Mouse (Mus musculus): ENCODE results near the gene Grn. TPM values are rescaled to one million over a fixed set of nuclear protein-coding genes. Genes with fewer than 3 reads are reported as not detected.

Gene Grn
- polyA plus RNA-seq, 1 experiment from 2014 or later, result 75.2 TPM

DNA sequence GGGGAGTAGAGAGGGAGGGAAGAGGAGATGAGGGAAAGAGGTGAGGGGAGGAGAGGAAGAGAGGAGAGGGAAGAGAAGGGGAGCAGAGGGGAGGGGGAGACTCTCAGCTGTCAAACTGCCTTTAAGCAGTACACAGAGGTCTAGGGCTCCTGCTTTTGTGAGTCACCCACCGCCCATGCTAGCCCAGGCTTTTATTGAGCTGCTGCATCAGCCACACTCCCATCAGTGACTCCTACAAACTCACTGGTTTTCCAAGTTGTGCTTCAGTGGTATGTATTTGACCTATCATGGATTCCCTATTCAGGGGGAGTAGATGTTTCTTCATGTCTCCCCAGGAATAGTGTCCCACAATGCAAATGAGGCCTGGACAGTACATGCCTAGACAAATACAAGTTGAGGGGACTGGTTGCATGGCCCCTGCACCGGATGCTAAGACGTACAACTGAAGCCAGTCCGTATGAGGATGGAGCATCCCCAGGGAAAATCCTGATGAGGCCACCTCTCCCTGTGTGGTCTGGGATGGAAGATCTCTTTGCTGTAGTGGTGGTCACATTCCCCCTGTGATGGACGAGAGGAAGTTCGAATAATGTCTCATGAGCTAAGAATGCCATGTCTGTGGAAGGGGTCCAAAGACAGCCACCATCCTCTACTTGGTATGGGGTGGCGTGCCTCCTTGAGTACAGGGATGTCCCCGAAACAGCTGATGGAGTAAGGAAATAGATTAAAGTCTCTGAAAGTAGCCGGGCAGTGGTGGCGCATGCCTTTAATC lies 14.9 kb upstream of the Grn start:
- ATAC-seq (replicated peaks), result no peak
- WGBS, result 70% methylated on average over 10 of the region's 10 CpGs
- Histone ChIP-seq H3K27me3 (replicated peaks) (no peaks in the 10 kb centered on the region), H3K36me3 (replicated peaks) (no peaks in the 10 kb centered on the region), H3K4me1 (no peaks in the 10 kb centered on the region), H3K4me3 (no peak overlapping the region), H3K9ac (no peak overlapping the region), H3K4me2 (no peak overlapping the region), H3K9me3 (no peaks in the 10 kb centered on the region), H3K27ac (no peak overlapping the region)

DNA sequence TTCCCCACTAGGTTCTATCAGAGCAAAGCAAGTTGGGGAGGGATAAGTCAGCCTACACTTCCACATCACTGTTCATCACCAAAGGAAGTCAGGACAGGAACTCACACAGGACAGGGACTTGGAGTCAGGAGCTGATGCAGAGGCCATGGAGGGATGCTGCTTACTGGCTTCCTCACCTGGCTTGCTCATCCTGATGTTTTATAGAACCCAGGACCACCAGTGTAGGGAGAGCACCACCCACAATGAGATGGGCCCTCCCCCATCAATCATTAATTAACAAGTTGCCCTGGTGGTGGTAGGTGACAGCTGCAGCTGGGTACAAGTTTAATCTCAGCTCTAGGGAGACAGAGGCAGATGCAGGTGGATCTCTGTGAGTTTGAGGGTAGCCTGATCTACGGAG lies 13.0 kb upstream of the Grn start:
- Histone ChIP-seq H3K4me1 (no peaks in the 10 kb centered on the region), H3K4me2 (no peak overlapping the region), H3K9me3 (no peaks in the 10 kb centered on the region), H3K9ac (no peak overlapping the region), H3K27me3 (replicated peaks) (no peaks in the 10 kb centered on the region), H3K27ac (no peak overlapping the region), H3K36me3 (replicated peaks) (no peaks in the 10 kb centered on the region), H3K4me3 (no peak overlapping the region)
- no peak for ATAC-seq (replicated peaks)
- 91% methylated on average over 1 of the region's 1 CpGs for WGBS

DNA sequence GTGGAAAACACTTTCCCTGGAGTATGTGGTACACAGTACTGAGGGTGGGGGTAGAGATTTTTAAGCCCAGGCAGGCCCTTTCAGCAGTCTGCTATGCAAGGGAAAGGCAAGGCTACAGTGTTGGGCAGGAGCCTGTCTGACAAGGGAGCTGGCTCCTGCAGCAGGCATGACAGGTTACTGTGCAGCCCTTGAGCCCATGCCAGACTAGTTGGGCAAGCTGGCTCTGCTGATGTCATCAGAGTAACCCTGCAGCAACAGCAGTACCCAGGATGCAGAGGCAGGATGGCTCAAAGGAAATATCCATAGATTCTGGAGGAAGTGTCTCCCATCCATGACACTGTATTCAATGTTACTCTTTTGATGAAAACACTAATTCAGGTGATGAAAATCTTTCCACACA lies 11.2 kb upstream of the Grn start:
- Histone ChIP-seq H3K27ac (no peak overlapping the region), H3K4me1 (no peaks in the 10 kb centered on the region), H3K36me3 (replicated peaks) (no peaks in the 10 kb centered on the region), H3K9ac (no peak overlapping the region), H3K9me3 (no peaks in the 10 kb centered on the region), H3K4me3 (no peak overlapping the region), H3K27me3 (replicated peaks) (no peaks in the 10 kb centered on the region), H3K4me2 (no peak overlapping the region)
- no peak for ATAC-seq (replicated peaks)

DNA sequence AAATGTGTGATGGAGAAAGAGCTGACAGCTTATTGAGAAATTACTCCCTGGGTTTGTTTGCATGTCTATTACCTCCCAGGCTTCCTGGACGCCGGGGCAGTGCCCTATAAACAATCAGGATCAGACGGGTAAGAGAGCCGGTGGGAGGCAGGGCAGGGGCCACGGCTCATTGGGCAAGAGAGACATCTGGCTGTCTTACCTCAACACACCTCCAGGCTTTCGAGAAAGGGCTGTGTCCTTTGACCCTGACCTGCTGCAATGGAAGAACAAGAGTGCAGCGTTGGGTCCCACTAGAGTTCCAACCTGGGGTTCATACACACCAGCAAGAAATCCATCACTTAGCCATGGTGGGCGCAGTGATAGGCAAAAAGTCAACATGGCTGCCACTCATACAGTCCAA lies 8.6 kb upstream of the Grn start:
- Histone ChIP-seq H3K9ac (no peak overlapping the region), H3K36me3 (replicated peaks) (no peaks in the 10 kb centered on the region), H3K4me1 (no peaks in the 10 kb centered on the region), H3K4me3 (no peak overlapping the region), H3K27ac (no peak overlapping the region), H3K27me3 (replicated peaks) (no peaks in the 10 kb centered on the region), H3K9me3 (no peaks in the 10 kb centered on the region), H3K4me2 (no peak overlapping the region)
- no peak for ATAC-seq (replicated peaks)
- WGBS, result 64% methylated on average over 8 of the region's 8 CpGs

DNA sequence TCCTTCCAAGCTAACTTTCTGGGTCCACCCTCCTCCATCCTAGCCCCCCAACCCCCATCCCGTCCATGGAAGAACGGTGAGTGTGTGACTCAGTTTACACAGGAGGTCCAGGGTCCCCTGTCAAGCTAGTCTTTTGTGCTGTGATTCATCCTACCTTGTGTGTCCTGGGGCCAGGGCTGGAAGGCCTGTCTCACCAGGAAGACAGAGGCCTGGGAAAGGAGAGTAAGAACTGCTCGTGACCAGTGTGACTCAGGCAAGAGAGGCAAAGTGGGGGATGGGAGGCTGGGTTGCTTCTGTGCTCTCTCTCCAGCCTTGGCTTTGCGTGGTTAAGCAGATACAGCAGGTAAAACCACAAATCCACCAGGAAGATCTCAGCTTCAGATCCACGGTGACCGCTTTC lies 5.4 kb upstream of the Grn start:
- Histone ChIP-seq H3K9me3 (no peaks in the 10 kb centered on the region), H3K4me2 (no peak overlapping the region), H3K9ac (no peak overlapping the region), H3K4me1 (peaks cover 5% of the 10 kb centered on the region), H3K36me3 (replicated peaks) (no peaks in the 10 kb centered on the region), H3K27ac (no peak overlapping the region), H3K27me3 (replicated peaks) (no peaks in the 10 kb centered on the region), H3K4me3 (no peak overlapping the region)
- ATAC-seq (replicated peaks), result no peak
- 82% methylated on average over 6 of the region's 6 CpGs for WGBS

DNA sequence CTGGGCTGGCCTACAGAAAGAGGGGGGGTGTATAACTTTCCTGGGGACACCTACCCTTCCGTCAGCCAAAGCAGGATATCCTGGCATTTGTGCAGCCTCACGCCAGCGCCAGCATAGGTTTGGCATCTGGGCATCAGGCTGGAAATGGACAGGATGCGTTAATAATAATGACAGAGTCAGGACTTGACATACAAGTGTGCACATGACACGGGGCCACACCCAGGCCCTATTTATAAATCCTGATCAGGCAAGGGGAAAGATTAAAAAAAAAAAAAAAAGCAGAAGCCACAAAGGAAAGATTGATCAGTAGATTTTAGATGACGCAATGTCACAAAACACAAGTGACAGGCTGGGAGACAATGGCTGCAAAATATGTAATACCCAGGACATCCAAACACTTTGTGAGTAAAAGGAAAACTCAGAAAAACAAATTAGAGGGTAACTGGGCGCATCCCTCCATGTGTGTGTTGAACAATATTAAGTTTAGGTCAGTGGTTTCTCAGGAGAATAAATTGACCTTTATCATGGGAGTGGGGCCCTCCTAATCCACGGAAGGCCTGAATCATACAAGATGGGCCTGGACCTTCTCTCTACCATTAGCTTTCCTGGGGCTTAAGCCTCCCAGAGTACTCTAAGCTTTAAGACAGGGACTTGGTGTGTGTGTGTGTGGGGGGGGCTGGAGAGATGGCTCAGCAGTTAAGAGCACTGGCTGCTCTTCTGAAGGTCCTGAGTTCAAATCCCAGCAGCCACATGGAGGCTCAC lies 4.4 kb upstream of the Grn start:
- H3K36me3 ChIP-seq (replicated peaks), result no peaks in the 10 kb centered on the region
- no peak overlapping the region for H3K4me2 ChIP-seq
- H3K4me1 ChIP-seq, result peaks cover 12% of the 10 kb centered on the region
- no peak overlapping the region for H3K4me3 ChIP-seq
- 87% methylated on average over 8 of the region's 8 CpGs for WGBS
- H3K9ac ChIP-seq, result no peak overlapping the region
- H3K27me3 ChIP-seq (replicated peaks), result no peaks in the 10 kb centered on the region
- no peaks in the 10 kb centered on the region for H3K9me3 ChIP-seq
- no peak for ATAC-seq (replicated peaks)
- no peak overlapping the region for H3K27ac ChIP-seq

DNA sequence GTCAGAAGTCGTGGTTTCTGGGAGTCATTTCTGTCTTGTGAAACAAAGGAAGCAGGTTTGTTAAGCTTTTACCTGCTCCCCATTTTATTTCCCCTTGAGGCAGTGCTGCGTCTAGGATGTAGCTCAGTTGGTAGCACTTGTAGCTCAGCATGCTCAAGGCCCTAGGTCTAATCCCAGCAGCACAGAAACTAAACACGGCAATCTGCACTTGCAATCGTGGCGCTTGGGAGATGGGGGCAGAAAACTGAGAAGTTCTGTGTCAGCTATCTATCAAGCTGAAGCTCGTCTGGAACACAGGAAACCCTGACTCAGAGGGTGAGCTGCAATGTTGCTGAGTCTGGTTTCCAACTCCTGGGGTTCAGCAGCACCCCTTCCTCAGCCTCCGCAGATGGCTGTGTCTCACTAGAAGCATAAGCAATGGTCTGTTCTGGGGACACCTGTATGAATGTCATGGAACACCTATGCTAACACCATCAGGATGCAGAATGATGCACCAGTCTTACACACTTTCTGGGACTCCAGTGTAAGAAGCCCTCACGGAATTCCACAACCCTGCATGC lies 1.1 kb upstream of the Grn start:
- Histone ChIP-seq H3K4me3 (no peak overlapping the region), H3K9ac (no peak overlapping the region), H3K4me1 (peaks cover 26% of the 10 kb centered on the region), H3K27ac (no peak overlapping the region), H3K36me3 (replicated peaks) (0 out of 2 replicates have a peak, but pooled peaks cover 3% of the 10 kb centered on the region), H3K4me2 (peak overlapping the region; percentile 81; the same call in 1 of the 2 replicates), H3K9me3 (no peaks in the 10 kb centered on the region), H3K27me3 (replicated peaks) (no peaks in the 10 kb centered on the region)
- WGBS, result 72% methylated on average over 8 of the region's 8 CpGs
- no peak for ATAC-seq (replicated peaks)

DNA sequence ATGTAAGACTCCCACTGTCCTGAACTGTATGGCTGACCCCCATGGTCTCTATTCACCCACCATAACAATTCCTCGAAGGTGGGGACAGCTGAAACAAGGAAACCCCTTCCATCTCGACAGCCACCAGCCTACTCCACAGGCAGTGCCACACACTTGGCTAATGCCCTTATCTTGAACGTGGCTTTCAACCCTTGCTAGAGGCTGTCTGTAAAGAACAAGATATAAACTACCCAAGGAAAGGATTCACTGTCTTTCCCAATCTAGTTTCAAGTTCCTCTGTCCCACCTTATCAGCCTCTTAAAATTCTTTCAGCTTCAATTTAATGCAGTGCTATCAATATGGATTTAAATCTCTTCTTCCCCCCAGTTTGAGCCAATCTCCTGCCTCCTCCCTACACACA lies 564 bp upstream of the Grn start:
- H3K9me3 ChIP-seq, result no peaks in the 10 kb centered on the region
- peak overlapping the region; percentile 81 for H3K4me2 ChIP-seq
- peak overlapping the region; percentile 68; the same call in 1 of the 2 replicates for H3K27ac ChIP-seq
- H3K9ac ChIP-seq, result peak overlapping the region; percentile 39; the same call in 1 of the 2 replicates
- peaks cover 4% of the 10 kb centered on the region; the same call in 1 of the 2 replicates for H3K36me3 ChIP-seq (replicated peaks)
- WGBS, result 44% methylated on average over 3 of the region's 3 CpGs
- H3K4me3 ChIP-seq, result peak overlapping the region; percentile 50
- peaks cover 29% of the 10 kb centered on the region for H3K4me1 ChIP-seq
- no peaks in the 10 kb centered on the region for H3K27me3 ChIP-seq (replicated peaks)
- no peak for ATAC-seq (replicated peaks)

DNA sequence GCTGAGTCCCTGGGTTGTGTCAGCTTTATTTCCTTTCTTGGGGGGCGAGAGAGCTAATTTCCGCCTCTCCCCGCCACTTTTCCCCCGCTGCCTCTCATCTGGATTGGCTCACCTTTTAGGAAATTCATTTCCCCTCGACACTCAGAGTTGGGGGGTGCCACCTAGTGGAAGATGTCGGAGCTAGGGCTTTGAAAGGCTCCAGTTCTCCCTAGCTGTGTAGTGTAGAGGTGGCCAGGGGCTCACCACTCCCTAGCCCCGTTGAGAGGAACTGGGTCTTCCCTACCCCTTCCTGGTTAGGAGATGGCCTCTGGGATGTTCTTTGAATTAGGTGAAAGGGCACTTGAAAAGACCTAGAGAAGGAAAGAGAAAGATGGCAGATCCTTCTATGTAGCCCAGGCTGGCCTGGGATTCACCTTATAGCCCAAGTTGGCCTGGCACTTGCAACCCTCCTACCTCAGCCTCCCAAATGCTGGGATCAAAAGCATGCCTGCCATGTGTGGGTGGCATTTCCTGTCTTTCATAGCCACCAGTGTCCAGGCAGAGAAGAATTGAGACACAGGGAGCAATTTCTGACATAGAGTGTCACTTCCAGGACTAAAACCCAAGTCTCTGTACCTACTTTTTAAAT lies 1.0 kb downstream of the Grn start:
- H3K9me3 ChIP-seq, result no peaks in the 10 kb centered on the region
- H3K4me2 ChIP-seq, result peak overlapping the region; percentile 81
- no peaks in the 10 kb centered on the region for H3K27me3 ChIP-seq (replicated peaks)
- 0% methylated on average over 7 of the region's 7 CpGs for WGBS
- H3K9ac ChIP-seq, result peak overlapping the region; percentile 50
- peaks cover 29% of the 10 kb centered on the region for H3K4me1 ChIP-seq
- ATAC-seq (replicated peaks), result peak; percentile 55; the same call in 1 of the 2 replicates
- H3K27ac ChIP-seq, result peak overlapping the region; percentile 68
- peak overlapping the region; percentile 50 for H3K4me3 ChIP-seq
- H3K36me3 ChIP-seq (replicated peaks), result peaks cover 19% of the 10 kb centered on the region

DNA sequence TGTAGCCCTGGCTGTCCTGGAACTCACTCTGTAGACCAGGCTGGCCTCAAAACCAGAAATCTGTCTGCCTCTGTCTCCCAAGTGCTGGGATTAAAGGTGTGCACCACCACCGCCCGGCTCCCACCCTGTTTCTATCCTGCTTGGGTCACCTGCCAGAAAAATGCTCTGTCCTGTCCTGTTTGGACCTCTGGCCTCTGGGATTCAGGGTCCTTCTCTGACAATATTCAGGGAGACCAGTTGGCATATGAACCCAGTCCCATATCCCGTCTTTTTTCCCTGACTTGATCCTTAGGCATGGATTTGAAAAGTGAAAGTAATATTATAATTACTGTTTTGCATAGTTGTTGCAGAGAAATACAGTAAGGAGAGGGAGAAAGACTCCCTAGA lies 1.6 kb downstream of the Grn start:
- H3K9ac ChIP-seq, result no peak overlapping the region
- no peak overlapping the region for H3K27ac ChIP-seq

DNA sequence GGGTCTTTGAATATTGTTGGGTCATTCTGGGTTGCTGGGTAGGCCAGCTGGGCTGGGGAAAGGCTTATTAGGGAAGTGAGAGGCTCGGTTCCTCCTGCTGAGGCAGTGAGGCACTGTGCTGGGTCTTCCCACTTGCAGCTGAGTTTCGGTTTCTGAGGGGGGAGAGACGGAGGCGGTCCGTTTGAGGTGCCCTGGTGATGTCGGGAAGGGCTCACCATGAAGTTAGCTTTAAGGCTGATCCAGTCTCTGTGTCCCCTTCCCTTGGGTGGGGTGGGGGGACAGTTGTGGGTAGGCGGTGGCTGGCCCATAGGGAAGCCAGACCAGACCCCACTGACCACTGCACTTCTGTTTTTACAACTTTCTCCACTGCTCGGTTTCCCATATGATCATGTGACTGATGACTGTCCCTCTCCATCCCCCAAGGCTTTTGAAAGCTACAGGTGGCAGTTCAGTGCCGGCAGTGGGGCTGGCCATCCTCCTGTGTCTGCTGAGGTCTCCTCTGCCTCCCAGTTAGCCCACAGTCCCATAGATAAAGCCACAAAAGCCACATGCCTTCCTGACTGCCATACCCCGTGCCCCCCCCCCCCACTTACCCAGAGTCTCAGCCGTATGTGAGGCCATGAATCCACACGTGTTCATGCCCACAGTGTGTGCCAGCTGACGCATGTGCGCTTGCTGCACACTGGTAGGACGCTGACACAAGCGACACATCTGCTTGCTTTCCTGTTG lies 2.2 kb downstream of the Grn start:
- H3K9ac ChIP-seq, result no peak overlapping the region
- peaks cover 23% of the 10 kb centered on the region for H3K36me3 ChIP-seq (replicated peaks)
- H3K4me1 ChIP-seq, result peaks cover 33% of the 10 kb centered on the region
- no peak overlapping the region for H3K4me2 ChIP-seq
- H3K4me3 ChIP-seq, result 0 out of 2 replicates have a peak overlapping the region, but pooled peaks have one; percentile 5
- no peaks in the 10 kb centered on the region for H3K27me3 ChIP-seq (replicated peaks)
- WGBS, result 69% methylated on average over 16 of the region's 16 CpGs
- no peak for ATAC-seq (replicated peaks)
- H3K27ac ChIP-seq, result no peak overlapping the region
- no peaks in the 10 kb centered on the region for H3K9me3 ChIP-seq

More for the DNA sequence above, 1.6 kb downstream of the Grn start:
- WGBS, result 79% methylated on average over 3 of the region's 3 CpGs
- H3K27me3 ChIP-seq (replicated peaks), result no peaks in the 10 kb centered on the region
- H3K9me3 ChIP-seq, result no peaks in the 10 kb centered on the region
- no peak overlapping the region for H3K4me2 ChIP-seq
- peaks cover 23% of the 10 kb centered on the region for H3K36me3 ChIP-seq (replicated peaks)
- ATAC-seq (replicated peaks), result no peak
- peaks cover 29% of the 10 kb centered on the region for H3K4me1 ChIP-seq
- no peak overlapping the region for H3K4me3 ChIP-seq

DNA sequence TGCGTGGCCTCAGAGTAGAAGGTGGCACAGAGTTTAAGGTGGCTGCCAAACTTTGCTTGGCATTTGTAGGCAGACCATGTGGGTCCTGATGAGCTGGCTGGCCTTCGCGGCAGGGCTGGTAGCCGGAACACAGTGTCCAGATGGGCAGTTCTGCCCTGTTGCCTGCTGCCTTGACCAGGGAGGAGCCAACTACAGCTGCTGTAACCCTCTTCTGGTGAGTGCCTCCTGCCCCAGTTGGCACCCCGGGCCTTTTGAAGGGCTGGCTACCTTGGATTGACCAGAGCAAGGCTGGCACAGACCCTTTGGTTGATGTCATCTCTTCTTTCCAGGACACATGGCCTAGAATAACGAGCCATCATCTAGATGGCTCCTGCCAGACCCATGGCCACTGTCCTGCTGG lies 2.8 kb downstream of the Grn start:
- Histone ChIP-seq H3K27ac (no peak overlapping the region), H3K4me1 (peaks cover 40% of the 10 kb centered on the region), H3K4me2 (no peak overlapping the region), H3K9ac (no peak overlapping the region), H3K9me3 (no peaks in the 10 kb centered on the region), H3K36me3 (replicated peaks) (peaks cover 23% of the 10 kb centered on the region), H3K4me3 (no peak overlapping the region), H3K27me3 (replicated peaks) (no peaks in the 10 kb centered on the region)
- 88% methylated on average over 6 of the region's 6 CpGs for WGBS
- no peak for ATAC-seq (replicated peaks)
